Mouse (Mus musculus) thymus, adult 18-20 months (tissue): ENCODE data around the gene Pikfyve.

ENCODE experiments used
- DNase-seq, 2 experiments: peaks; one replicate each; pipeline ENCODE4 v3.0.0; 2022; ENCODE audit warnings: mixed read lengths in 2 of 2

Gene Pikfyve

DNA sequence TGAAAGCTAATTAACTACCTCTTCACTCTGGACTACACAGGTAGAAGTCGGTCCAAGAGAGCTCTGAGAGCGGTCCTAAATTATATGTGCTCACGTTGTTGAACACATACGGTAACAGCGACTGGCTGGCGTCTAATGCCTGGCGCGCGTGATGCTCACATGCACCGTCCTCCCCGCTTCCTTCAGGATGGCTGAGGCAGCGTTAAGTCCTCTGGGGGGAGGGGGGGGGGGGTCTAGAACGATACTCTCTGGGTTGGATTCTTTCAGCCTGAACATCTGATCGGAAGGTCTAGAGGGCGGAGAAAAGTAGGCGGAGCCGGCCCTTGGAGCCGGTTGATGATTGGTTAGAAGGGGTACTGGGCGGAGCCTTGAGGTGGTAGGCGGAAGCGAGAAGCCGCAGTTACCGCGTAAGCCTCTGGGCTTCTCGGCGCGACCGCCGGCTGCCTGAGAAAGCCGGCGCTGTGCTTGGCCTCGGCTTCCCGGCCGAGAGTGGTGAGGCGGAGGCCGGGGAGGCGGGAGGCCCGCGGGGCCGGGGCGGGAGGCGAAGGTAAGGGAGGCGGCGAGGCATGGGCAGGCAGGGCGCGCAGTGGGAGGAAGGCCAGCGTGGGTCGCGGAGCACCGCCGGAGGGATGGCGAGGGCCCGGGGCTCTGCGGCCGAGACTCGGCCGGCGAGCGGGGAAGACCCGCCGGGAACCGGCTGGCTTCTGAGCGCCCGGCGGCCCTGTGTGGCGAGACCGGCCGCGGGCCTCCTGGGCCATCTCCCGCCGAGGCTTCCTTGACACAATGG is at the start of gene Pikfyve, which contains the start of gene Idh1:
TSS of gene Pikfyve (plus strand) at position 397 of the 787 bp plus-strand sequence.
TSS of gene Idh1 (minus strand) at position 214 of the 787 bp plus-strand sequence.
- peak; percentile 92 to 95 for DNase-seq

DNA sequence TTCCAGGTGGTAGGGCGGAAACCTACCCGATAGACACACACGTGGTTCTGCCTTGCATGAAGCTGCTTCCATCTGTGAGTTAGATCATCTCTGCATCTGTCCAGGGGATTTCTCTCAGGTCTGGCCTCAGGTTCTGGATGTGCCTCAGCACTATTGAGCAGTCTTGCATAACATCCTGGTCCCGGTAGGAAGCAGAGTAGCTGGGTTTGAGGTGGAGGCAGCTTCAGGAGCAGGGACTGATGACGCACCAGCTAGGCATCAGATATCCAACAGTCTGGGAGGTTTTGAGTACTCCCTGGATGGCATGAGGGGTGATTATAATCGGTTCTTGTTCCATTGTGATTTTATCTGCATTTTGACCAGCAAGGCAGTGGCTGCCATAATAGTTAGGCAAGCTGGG is 48.9 kb upstream of the Pikfyve start:
- DNase-seq: no peak

DNA sequence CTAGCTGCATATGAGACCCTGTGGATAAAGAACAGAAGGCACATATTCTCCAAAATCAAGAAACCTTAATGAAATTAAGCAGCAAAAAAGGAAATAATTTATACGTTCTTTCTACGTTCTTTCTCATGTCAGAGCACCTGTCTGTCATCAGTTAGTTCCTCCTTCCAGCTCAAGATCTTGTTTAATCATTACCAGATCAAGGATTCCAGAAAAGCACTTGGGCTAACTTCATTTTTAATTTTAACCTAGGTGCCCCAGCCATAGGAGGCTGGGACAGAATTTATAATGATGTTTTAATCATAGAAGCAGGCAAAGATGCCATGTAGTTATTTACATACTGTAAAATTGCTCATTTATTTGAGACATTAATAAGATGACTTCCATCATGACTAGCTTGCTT is 41.7 kb upstream of the Pikfyve start:
- no peak for DNase-seq

DNA sequence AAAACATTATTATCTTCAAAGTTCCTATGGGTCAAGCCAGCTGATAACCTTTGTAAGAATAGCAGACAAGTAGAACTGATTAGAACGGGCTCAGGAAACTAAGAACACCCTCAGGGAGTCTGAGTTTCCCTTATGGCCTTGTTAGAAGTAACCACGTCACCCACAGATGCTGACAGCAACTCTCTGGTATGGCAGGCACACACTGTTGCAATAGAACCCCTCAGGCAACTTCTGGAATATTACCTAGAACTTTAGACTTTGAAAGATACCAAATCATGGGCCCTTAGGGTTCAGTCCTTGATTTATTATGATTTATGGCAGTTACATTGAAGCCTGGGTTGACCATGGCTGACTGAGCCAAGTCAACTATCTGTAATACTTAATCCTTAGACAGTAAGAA is 39.9 kb upstream of the Pikfyve start:
- DNase-seq: no peak

DNA sequence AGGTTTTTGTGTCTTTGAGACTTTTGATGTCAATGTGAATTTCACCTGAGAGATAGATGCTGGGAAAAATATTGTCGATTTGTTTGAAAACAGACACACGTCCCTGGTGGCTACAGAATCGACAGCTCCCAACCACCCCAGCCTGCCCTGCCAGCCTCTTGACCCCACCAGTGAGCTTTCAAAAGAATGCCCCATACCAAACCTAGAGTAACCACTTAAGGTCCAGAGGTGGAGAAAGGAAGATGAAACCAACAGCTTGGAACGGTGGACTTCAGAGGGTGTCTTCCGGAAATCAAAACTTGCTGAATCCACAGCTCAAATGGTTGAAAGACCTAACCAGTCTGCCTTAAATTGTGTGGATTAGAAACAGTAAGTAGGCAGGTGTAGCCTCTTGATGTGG is 39.2 kb upstream of the Pikfyve start:
- DNase-seq: no peak

DNA sequence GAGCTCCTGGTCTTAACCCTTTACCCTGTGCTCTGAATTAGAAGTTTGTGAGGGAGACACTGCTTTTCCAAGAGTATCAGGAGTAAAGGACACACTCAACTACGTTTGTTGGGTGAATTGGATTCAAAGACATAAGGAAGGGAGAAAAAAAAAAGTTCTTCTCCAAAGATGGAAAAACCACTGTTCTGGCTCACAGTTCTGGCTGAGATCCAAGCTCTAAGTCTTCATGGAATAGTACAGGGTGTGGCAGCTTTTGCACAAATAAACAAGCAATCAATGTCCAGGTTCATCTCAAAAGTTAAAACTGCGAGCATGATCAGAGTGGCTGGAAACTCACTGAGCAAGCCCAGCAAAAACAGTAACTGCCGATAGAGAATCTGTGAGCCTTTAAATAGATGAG is 38.5 kb upstream of the Pikfyve start:
- no peak for DNase-seq

DNA sequence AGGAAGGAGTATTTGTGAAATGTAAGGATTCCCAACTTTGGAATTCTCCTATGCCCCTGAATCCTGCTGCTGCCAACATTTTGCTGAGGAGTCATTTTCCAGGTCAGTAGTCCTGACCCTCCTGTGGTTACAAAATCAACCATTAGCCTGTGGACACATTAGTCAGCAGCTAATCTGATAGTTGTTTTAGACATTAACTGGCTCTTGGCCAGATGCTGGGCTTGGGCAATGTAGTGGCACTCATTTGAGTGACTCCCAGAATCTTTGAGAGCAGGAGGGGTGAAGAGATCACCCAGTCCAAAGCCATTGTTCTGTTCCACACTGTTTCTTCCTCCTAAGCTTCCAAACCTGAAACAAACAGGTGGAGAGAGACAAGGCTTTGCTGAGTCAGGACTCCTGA is 31.7 kb upstream of the Pikfyve start:
- no peak for DNase-seq

DNA sequence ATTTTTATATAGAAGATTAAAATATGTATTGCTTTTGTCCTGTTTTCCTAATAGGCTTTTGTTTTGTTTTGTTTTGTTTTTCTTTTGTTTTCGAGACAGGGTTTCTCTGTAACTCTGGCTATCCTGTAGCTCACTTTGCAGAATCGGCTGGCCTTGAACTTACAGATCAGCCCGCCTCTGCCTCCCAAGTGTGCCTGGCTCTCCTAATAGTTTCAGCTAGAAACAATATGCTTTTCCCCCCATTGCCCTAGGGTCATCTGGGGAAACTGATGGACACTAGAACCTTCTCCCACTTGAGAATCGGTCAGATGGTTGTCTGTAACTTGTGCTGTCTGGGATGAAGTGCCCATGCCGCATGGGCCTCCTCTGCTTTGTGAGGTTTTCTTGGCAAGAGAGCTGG is 30.4 kb upstream of the Pikfyve start:
- no peak for DNase-seq

DNA sequence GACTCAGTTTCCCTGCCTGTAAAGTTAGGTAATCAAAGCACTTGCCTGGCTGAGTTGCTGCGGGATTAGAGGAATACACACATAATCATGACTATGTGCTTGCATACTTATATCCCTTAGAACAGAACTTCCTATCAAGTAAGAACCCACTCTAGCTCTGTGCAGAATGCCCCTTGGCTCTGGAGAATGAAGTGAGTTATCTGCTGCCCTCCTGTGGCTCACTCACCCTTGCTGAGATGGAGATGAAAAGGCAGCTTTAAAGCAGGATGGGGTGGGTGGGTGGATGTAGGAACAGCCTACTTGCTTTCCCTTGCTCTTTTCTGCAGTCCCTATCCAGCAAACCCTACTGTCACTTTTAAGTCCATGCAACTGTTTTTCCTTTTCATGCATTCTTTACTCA is 24.3 kb upstream of the Pikfyve start:
- no peak for DNase-seq

DNA sequence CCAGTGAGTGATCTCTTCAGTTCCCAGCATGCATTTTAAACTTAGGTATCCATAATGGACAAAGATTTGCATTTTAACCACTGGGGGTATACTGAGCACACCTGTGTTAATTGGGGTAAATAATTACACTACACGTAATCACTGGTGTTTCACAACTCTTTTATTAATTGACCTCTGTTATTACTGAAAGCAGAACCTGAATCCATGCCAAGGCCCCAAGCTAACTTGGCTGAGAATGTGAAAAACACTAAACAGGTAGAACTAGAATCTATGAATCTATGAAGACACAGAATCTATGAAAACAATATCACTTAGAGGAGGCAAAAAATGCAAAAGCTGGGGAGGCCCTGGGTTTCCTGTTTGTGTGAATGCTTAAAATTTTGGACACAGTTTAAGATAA is 19.0 kb upstream of the Pikfyve start:
- no peak for DNase-seq

DNA sequence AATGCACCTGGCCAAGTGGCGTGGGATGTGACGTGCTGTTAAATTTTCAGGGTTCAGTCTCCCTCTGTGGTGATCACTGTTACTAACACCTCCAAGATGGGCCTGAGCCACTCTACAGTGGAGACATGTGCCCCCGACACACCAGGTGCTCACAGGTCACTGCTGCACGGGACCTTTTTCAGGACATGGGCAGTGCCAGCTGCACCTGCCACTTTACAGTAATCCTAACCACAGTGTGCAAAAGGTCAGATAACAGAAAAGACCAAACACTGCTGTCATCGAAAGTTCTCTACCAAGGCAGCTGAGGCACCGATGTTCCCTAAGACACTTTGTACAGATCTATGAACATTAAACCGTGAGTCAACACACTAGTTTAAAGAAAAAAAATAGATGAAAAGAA is 16.9 kb upstream of the Pikfyve start:
- no peak for DNase-seq

DNA sequence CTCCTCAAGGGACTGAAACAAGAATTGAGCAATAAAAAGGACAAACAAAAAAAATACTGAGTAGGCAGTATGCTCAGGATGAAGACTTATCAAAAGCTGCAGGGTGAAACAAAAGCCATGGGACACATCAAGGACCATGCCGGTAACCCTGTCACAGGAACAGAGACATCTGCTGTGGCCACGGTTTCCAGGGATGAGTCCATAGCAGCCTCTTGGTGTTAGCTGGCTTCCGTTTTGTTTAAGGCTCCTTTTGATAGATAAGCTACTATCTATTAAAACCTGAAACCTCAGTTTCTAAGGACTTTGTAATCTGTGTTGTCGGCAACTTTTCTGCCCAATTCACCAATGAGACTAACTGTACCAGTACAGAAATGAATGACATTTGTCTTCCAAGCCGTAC is 16.5 kb upstream of the Pikfyve start:
- no peak for DNase-seq

DNA sequence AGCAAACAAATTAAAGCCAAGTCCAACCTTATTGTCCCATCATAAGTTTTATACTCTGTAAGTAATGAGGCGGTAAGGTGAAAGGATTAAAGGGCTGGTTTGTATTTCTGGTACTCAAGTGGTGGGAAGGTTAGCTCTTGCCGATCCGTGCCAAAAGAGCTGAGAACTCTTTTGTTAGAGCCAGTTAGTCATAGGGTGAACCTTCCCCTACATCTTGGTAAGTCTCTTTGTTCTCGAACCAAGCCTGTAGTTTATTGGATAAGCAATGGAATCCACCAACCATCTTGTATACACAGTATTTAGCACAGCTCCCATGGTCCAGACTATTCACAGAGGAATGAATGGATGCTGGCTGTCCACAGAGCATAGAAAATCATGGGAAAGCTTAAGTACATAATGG is 14.9 kb upstream of the Pikfyve start:
- DNase-seq: no peak

DNA sequence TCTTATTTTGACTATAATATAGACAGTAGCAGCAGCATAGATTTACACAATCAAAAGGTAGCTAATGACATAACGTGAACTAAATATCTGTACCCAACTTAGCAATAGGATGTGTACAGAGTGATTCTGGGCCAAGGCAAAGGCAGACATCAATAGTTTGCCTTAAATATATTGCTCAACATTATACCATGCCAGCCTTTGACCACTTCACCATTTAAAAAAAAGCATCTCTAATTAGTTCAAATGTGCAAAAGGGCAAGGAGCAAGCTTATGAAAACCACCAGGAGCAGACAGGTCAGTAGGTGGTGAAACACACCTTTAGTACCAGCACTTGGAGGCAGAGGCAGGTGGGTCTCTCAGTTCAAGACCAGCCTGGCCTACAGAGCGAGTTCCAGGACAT is 12.8 kb upstream of the Pikfyve start:
- DNase-seq: no peak

DNA sequence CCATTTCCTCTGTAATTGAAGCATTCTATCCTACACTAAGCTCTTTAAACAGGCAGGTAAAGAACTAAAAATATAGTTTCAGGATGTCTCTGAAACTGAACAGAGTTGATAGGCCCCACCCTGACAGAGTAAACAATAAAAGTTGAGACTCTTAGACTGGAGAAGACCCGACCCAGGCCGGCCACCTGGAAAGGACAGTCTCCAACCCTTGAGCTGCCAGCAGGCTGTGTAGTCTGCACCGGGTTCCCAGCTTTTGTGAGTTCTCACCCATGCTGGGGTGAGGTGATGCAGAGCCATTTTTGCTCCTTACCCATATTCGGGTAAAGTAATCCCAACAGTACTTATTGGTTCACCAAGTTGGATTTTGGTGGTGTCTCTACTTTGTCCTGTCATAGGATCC is 10.3 kb upstream of the Pikfyve start:
- DNase-seq: no peak

DNA sequence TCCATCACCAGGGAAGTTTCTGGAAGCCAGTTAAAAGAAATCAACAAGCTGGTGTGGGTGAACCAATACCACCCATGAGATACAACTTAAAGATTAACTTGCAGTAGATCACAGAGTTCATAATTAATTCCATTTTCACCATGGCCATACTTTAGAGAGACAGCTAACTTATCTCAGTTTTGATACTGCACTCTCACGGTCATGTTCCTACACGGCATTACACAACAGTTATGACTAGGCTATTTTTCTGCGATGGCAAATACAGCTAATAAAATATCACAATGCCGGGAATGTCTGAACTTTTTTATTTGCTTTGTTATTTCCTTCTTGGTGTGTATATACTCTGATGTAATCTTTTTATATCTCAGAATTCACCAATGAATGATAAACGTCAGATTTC is 9.6 kb upstream of the Pikfyve start:
- no peak for DNase-seq

DNA sequence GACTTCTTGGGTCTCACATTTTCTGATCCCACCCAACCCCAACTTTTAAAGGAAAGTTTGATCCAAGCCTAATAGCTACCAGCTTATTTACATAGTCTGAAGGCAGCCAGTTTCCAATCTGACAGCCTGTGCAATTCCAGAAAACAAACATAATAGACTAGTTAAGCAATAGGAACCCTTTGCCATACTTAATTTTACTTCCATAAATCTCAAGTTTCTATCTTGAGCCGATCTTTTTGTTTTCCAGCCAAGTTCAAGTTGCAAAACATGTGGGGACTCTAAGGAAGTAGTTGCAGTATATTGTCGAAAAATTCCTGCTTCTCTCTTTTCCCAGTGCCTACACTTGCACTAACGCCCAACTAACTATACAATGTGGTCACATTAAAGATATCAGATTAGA is 9.0 kb upstream of the Pikfyve start:
- no peak for DNase-seq

DNA sequence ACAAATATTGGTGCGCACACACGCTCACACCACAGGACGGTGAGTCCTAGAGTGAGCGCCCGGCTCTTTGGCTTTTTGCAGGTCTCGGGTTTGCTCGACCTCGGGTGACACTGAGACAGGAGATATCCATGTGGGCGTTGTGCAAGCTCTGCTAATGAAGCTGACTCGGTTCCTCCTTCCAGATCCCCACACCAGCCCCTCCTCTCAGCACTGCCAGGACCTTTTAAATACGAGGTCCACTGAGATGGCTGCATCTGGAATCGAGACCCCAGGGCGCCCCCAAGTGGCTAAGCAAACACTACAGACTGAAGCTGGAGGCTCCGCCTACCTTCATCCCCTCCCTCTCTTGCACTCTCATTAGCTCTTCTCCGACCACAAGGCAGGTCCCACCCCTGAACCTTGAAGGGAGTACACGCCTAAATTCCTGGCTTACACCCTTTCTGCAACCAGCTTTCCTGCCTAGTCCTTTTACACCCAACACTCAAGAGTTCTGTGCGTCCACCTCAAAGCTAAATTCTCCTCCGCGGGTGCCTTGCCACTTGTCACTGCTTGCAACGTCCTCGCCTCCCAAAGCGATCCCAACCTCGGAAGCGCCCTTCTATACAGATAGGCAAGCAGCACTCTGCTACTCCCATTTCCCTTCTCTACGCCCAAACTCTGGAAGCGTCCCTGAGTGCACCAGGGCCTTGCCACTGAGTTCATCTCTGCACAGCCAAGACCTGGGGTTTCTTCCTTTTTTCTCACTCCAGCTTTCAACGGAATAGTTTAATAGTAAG is 8.2 kb upstream of the Pikfyve start:
- DNase-seq: peak; percentile 84 to 88

DNA sequence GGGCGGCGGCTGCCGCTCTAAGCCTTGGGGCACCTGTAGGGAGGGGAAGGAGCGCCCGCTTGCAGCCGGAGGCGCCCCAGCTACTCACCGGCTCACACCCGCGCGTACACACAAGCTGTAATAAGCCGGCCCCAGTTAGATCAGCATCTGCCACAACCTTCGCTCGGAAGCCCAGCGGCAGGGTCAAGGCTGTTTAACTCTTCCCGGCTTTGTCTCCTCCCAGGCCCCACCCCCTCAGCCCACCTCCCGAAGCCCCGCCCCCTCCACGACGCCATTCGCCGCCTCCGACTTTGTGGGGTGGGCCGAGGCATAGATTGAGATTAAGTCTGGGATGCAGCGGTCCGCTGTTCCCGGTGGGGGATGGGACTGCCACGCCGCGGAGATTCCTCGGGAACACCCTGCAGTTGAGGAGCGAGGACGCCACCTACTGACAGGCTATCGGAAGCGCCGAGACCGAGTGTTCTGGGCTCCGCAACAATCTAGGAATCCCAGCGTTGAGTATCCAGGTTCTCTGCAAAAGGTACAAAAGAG is 7.5 kb upstream of the Pikfyve start:
- DNase-seq: peak; percentile 80 to 82

DNA sequence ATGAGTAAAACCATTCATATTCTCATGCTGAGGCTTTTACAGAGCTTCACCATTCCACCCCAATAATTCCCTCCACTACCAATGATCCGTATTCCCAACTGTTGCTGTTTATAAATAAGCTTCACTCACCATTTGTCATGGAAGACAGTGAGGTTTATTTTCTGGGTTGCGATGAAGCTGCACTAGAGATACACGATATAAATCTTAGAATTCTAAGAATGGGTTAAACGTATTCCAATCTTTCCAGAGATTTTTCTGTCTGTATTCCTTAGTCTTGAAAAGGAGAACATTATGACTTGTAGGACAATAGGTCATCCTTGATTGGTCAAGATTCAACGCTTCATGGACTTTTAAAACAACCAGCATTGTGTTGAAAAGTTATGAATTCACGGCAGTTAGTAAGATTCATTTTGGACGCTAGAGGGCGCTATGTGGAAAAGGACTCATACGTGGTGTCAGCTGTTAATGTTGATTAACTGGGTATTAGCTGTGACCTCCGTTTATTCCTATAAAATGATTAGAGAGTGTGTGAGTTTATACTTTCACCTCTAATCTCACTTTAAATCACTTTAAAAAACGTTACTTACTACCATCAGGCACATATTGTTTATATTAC is 6.7 kb upstream of the Pikfyve start:
- no peak for DNase-seq

DNA sequence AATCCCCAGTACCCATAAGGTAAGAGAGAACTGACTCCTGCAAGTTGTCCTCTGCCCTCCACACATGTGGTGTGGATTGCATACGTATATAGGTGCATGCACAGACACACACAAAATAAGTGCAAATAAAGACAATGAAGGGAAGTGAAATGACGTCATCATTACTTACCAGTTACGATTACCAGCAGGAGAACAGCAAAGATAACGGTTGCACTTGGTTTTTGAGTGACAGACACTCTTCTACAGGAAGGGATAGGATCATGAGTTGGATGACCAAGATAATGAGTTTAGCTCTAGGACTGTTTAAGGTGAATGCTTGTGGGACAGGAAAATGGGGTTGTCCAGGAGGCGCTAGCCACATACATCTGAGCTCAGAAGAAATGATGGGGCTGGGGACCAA is 5.0 kb upstream of the Pikfyve start:
- DNase-seq: no peak

DNA sequence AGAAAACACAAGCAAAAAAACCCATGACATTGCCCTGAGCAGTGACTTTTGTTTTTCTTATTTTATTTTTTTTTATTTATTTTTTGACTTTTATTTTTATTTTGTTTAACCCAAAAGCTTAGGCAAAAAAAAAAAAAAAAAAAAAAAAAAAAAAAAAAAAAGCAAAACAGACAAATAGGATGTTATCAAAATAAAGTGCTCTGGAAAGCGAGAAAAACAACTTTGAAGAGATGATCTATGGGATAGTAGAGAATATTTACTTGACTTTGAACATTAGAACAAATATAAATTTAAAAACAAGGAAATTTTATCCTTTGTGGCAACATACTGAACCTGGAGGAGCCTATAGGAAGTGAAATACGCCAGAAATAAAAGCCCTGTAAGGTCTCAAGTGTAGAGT is 2.5 kb upstream of the Pikfyve start:
- DNase-seq: no peak

DNA sequence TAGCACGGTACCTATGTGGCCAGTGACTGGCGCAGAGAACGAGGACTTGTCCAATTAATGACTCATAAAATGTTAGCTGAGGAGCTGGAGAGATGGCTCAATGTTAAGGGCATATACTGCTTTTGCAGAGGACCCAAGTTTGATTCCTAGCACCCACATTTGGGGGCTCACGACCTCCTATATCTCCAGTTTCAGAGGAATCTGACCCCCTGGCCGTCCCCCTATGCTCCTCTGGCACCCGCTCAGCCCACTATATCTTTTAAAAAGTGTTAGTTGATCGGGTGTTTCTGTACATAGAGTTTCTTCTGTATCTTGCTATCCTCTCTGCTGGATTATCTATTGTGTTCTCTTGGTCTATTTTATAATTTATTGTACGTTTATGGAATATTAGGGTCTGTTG is 1.5 kb upstream of the Pikfyve start:
- DNase-seq: no peak
